Mouse (Mus musculus): ENCODE data around the gene Ube2d1. TPM values are rescaled to one million over a fixed set of nuclear protein-coding genes. Genes with fewer than 3 reads are reported as not detected.

Ube2d1 gene
- total and polyA plus RNA-seq, 3 experiments = 1.0 to 7.7 (median 3.8) TPM

GRCm38 (mm10) chr10:71252421-71252820, 32.6 kb downstream of the Ube2d1 start:
- no peaks in the 10 kb centered on the region for H3K27me3 ChIP-seq (replicated peaks)
- H3K4me2 ChIP-seq (ENCODE audit: insufficient read depth, low read depth, poor library complexity, severe bottlenecking) = no peak overlapping the region
- in situ Hi-C loops (cut with MboI; ENCODE audit: low pct_ligation_motif_present, low pct_unique_long_range_greater_than_20kb, low sequenced_read_pairs) (no loop called here), dilution Hi-C loops (cut with MboI; ENCODE audit: extremely low pct_ligation_motif_present, extremely low pct_unique_long_range_greater_than_20kb, low sequenced_read_pairs) (no loop called here)
- H3K9me3 ChIP-seq (replicated peaks; ENCODE audit: low read length) = no peaks in the 10 kb centered on the region
- no peak overlapping the region for H3K27ac ChIP-seq (ENCODE audit: insufficient read depth, low read depth)
- DNase-seq (ENCODE audit: extremely low read depth) = no peak
- H3K79me2 ChIP-seq (replicated peaks; ENCODE audit: control insufficient read depth, extremely low read depth, insufficient read depth, poor library complexity, severe bottlenecking) = no peaks in the 10 kb centered on the region
- H3K36me3 ChIP-seq (replicated peaks in 1 of 2; ENCODE audit: control insufficient read depth in 1 of 2, insufficient read depth in 1 of 2, low read length in 1 of 2) = peaks cover 0 to 13% of the 10 kb centered on the region in 2 experiments
- H3K4me3 ChIP-seq (replicated peaks in 1 of 3; ENCODE audit: low read depth in 2 of 3, low read length in 2 of 3, poor library complexity in 1 of 3) = no peak overlapping the region
- no peak overlapping the region for H3K9ac ChIP-seq (ENCODE audit: insufficient read depth, low read depth)
- peaks cover 7 to 19% of the 10 kb centered on the region in 2 experiments; a peak in 3 of 4 replicates for H3K4me1 ChIP-seq (ENCODE audit: control insufficient read depth in 1 of 2, insufficient read depth in 2 of 2)
- TF ChIP-seq NRF1 (IDR thresholded peaks at IDR 0.05; ENCODE audit: low read depth, low read length) (no peak), BHLHE40 (IDR thresholded peaks at IDR 0.05; ENCODE audit: low read depth, low read length) (peak; percentile 28; the same call in 1 of the 2 replicates)

GRCm38 (mm10) chr10:71251846-71252245, 33.2 kb downstream of the Ube2d1 start:
- H3K79me2 ChIP-seq (replicated peaks; ENCODE audit: control insufficient read depth, extremely low read depth, insufficient read depth, poor library complexity, severe bottlenecking) = no peaks in the 10 kb centered on the region
- no peak for DNase-seq (ENCODE audit: extremely low read depth)
- in situ Hi-C loops (cut with MboI; ENCODE audit: low pct_ligation_motif_present, low pct_unique_long_range_greater_than_20kb, low sequenced_read_pairs) (no loop called here), dilution Hi-C loops (cut with MboI; ENCODE audit: extremely low pct_ligation_motif_present, extremely low pct_unique_long_range_greater_than_20kb, low sequenced_read_pairs) (no loop called here)
- TF ChIP-seq SMC3 (IDR thresholded peaks at IDR 0.05; ENCODE audit: low read depth, low read length) (no peak), HCFC1 (IDR thresholded peaks at IDR 0.05; ENCODE audit: low read depth, low read length) (no peak), CHD1 (IDR thresholded peaks at IDR 0.05; ENCODE audit: low read depth, low read length) (no peak), TCF12 (IDR thresholded peaks at IDR 0.05; ENCODE audit: low read depth, low read length) (no peak), JUN (IDR thresholded peaks at IDR 0.05; ENCODE audit: insufficient read depth, low read depth, low read length) (no peak), ZNF384 (IDR thresholded peaks at IDR 0.05; ENCODE audit: low read depth, low read length) (no peak), E2F4 (IDR thresholded peaks at IDR 0.05; ENCODE audit: insufficient replicate concordance, low read depth, low read length) (no peak), ZC3H11A (IDR thresholded peaks at IDR 0.05; ENCODE audit: low read depth, low read length) (no peak), EP300 (IDR thresholded peaks at IDR 0.05; ENCODE audit: low read length) (no peak), SIN3A (IDR thresholded peaks at IDR 0.05; ENCODE audit: low read length) (no peak), MEF2A (IDR thresholded peaks at IDR 0.05; ENCODE audit: borderline replicate concordance, low read depth, low read length) (no peak), ELF1 (IDR thresholded peaks at IDR 0.05; ENCODE audit: low read depth, low read length) (no peak)
- no peaks in the 10 kb centered on the region for H3K27me3 ChIP-seq (replicated peaks)
- no peak overlapping the region for H3K4me3 ChIP-seq (replicated peaks in 1 of 3; ENCODE audit: low read depth in 2 of 3, low read length in 2 of 3, poor library complexity in 1 of 3)
- peaks cover 0 to 13% of the 10 kb centered on the region in 2 experiments for H3K36me3 ChIP-seq (replicated peaks in 1 of 2; ENCODE audit: control insufficient read depth in 1 of 2, insufficient read depth in 1 of 2, low read length in 1 of 2)
- H3K27ac ChIP-seq (ENCODE audit: insufficient read depth, low read depth) = no peak overlapping the region
- H3K9me3 ChIP-seq (replicated peaks; ENCODE audit: low read length) = no peaks in the 10 kb centered on the region
- no peak overlapping the region for H3K4me2 ChIP-seq (ENCODE audit: insufficient read depth, low read depth, poor library complexity, severe bottlenecking)
- H3K9ac ChIP-seq (ENCODE audit: insufficient read depth, low read depth) = no peak overlapping the region
- H3K4me1 ChIP-seq (ENCODE audit: control insufficient read depth in 1 of 2, insufficient read depth in 2 of 2) = peaks cover 7 to 23% of the 10 kb centered on the region in 2 experiments; a peak in 3 of 4 replicates

- Histone ChIP-seq H3K27me3 (replicated peaks) (no peaks in the 10 kb centered on the region), H3K4me1 (ENCODE audit: control insufficient read depth in 1 of 2, insufficient read depth in 2 of 2) (peaks cover 6 to 23% of the 10 kb centered on the region in 2 experiments), H3K4me3 (replicated peaks in 1 of 3; ENCODE audit: low read depth in 2 of 3, low read length in 2 of 3, poor library complexity in 1 of 3) (no peak overlapping the region), H3K27ac (ENCODE audit: insufficient read depth, low read depth) (no peak overlapping the region), H3K9ac (ENCODE audit: insufficient read depth, low read depth) (no peak overlapping the region), H3K9me3 (replicated peaks; ENCODE audit: low read length) (no peaks in the 10 kb centered on the region), H3K36me3 (replicated peaks in 1 of 2; ENCODE audit: control insufficient read depth in 1 of 2, insufficient read depth in 1 of 2, low read length in 1 of 2) (peaks cover 0 to 10% of the 10 kb centered on the region in 2 experiments), H3K4me2 (ENCODE audit: insufficient read depth, low read depth, poor library complexity, severe bottlenecking) (no peak overlapping the region), H3K79me2 (replicated peaks; ENCODE audit: control insufficient read depth, extremely low read depth, insufficient read depth, poor library complexity, severe bottlenecking) (no peaks in the 10 kb centered on the region)
- dilution Hi-C loops (cut with MboI; ENCODE audit: extremely low pct_ligation_motif_present, extremely low pct_unique_long_range_greater_than_20kb, low sequenced_read_pairs) = no loop called here
- in situ Hi-C loops (cut with MboI; ENCODE audit: low pct_ligation_motif_present, low pct_unique_long_range_greater_than_20kb, low sequenced_read_pairs) = no loop called here
- TF ChIP-seq E2F4 (IDR thresholded peaks at IDR 0.05; ENCODE audit: insufficient replicate concordance, low read depth, low read length) (no peak), POLR2AphosphoS2 (IDR thresholded peaks at IDR 0.05; ENCODE audit: low read depth, low read length) (no peak), IRF4 (IDR thresholded peaks at IDR 0.05; ENCODE audit: low read depth, low read length) (no peak), TCF12 (IDR thresholded peaks at IDR 0.05; ENCODE audit: low read depth, low read length) (no peak), UBTF (IDR thresholded peaks at IDR 0.05; ENCODE audit: low read depth, low read length) (no peak), ETS1 (conservative IDR thresholded peaks at IDR 0.05; ENCODE audit: low read depth, low read length) (no peak), MAX (IDR thresholded peaks at IDR 0.05; ENCODE audit: low read length) (no peak), PAX5 (IDR thresholded peaks at IDR 0.05; ENCODE audit: low read length) (no peak), MAFK (IDR thresholded peaks at IDR 0.05; ENCODE audit: insufficient replicate concordance, low read length) (no peak), JUN (IDR thresholded peaks at IDR 0.05; ENCODE audit: insufficient read depth, low read depth, low read length) (no peak), NRF1 (IDR thresholded peaks at IDR 0.05; ENCODE audit: low read depth, low read length) (no peak), SMC3 (IDR thresholded peaks at IDR 0.05; ENCODE audit: low read depth, low read length) (no peak)
- no peak for DNase-seq (ENCODE audit: extremely low read depth)
Measured at GRCm38 (mm10) chr10:71251256-71251655, 33.8 kb downstream of the Ube2d1 start.
